Mouse (Mus musculus): ENCODE measurements at regions not wholly inside any gene's neighbourhood (a gene's known extent, or its start where the extent isn't known, plus 50 kb on each side); places are given as distances from the start of the nearest gene placed in this dataset.

DNA sequence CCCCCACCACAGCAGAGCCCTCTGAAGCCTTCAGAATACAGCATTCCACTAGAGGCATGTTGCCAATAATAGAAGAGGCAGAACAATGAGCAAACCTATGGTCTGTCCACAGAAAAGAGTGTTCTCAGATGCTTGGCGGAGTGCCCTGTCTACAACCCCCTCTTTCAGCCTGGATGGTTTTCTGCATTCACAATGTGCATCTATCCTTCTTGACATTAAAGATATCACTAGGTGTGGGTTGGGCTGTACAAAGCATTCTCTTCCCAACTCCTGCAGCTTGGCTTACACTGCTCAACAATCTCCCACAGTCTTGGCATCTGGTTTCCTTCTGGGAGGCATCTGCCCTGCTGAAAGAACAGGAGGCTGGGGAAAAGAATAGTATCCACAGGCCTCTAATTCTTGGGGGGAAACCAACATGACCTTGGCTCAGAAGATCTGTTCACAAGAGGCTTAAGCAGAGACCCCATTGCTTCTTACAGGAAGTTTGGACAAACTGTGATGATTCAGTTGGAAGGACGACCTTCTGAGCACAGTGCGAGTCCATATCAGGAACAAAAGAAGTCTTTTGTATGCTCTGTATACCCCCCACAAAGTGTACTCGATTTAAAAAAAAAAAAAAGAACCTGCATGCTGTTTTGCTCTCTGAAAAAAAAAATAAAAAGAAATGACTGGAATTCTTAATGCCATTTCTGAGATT lies 296.9 kb upstream of the Frg1 start:
- no peaks in the 10 kb centered on the region; the same call in 1 of the 2 replicates for H3K27me3 ChIP-seq (replicated peaks; ENCODE audit: control insufficient read depth, insufficient read depth, low read length)
- H3K27ac ChIP-seq (ENCODE audit: insufficient read depth, low read depth, low read length): no peak overlapping the region
- H3K4me3 ChIP-seq (ENCODE audit: insufficient read depth, low read depth, low read length): no peak overlapping the region
- TF ChIP-seq CTCF (conservative IDR thresholded peaks at IDR 0.05; ENCODE audit: insufficient read depth, insufficient read length, low read depth, low read length): no peak
- no peak for TF ChIP-seq POLR2A (IDR thresholded peaks at IDR 0.05; ENCODE audit: low read depth, low read length)
- no peaks in the 10 kb centered on the region for H3K36me3 ChIP-seq (ENCODE audit: control insufficient read depth, insufficient read depth, low read length)
- 69% methylated on average over 4 of the region's 4 CpGs for whole genome bisulfite sequencing
- DNase-seq: no peak
- no peaks in the 10 kb centered on the region for H3K4me1 ChIP-seq (ENCODE audit: control insufficient read depth, insufficient read depth, low read length)

GRCm38 (mm10) chr8:41703927-41704924 lies 287.4 kb upstream of the Frg1 start:
- DNase-seq: peak; percentile 26
- WGBS: 27% methylated on average over 9 of the region's 9 CpGs
- TF ChIP-seq CTCF (conservative IDR thresholded peaks at IDR 0.05; ENCODE audit: insufficient read depth, insufficient read length, low read depth, low read length): no peak
- TF ChIP-seq POLR2A (IDR thresholded peaks at IDR 0.05; ENCODE audit: low read depth, low read length): no peak

More at GRCm38 (mm10) chr8:41703927-41704924, 287.4 kb upstream of the Frg1 start:
- Histone ChIP-seq H3K4me3 (ENCODE audit: insufficient read depth, low read depth, low read length) (no peak overlapping the region), H3K4me1 (ENCODE audit: control insufficient read depth, insufficient read depth, low read length) (no peaks in the 10 kb centered on the region), H3K27ac (ENCODE audit: insufficient read depth, low read depth, low read length) (no peak overlapping the region), H3K36me3 (ENCODE audit: control insufficient read depth, insufficient read depth, low read length) (no peaks in the 10 kb centered on the region), H3K27me3 (replicated peaks; ENCODE audit: control insufficient read depth, insufficient read depth, low read length) (no peaks in the 10 kb centered on the region)

Measured in kidney, adult 2 months (tissue).